Mouse (Mus musculus): ENCODE data around the gene Nlrc3.
A peak's percentile ranks its signal among the peaks of the same experiment; 100 is the strongest.

Nlrc3 gene

GRCm38 (mm10) chr16:3929151-3929550 lies 47.3 kb downstream of the Nlrc3 start:
- no peak for DNase-seq (ENCODE audit: low spot score in 2 of 2)

GRCm38 (mm10) chr16:3928582-3928981 lies 47.9 kb downstream of the Nlrc3 start:
- no peak for DNase-seq (ENCODE audit: low spot score in 2 of 2)

DNA sequence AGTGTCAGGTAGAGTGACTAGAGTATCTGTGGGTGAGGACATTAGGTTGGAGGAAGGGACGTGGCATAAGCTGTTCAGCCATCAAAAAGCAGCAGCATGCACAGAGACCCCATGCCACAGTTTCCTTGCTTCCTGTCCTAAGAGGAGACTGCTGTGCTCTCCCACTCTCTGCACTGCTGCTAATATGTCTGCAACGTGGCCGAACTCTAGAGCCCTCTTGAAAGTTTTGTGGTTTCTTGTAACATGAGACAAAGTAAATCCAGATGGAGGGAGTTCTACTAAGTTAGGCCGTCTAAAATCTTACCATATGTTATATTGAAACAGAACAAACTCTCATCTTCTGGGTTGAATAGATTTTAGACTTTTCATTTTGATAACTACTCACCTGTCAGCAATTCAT lies 52.5 kb downstream of the Nlrc3 start:
- no peak for DNase-seq (ENCODE audit: low spot score in 2 of 2)

GRCm38 (mm10) chr16:3923515-3923914 lies 52.9 kb downstream of the Nlrc3 start:
- DNase-seq (ENCODE audit: low spot score in 2 of 2) = no peak

- DNase-seq (ENCODE audit: low spot score in 2 of 2) = no peak
Observed at GRCm38 (mm10) chr16:3920756-3921155, 55.7 kb downstream of the Nlrc3 start.

GRCm38 (mm10) chr16:3909118-3909517 lies 67.3 kb downstream of the Nlrc3 start:
- DNase-seq (ENCODE audit: low spot score in 2 of 2) = no peak

GRCm38 (mm10) chr16:3908537-3909111 lies 67.8 kb downstream of the Nlrc3 start, which contains the start of the genes 1700037C18Rik and Cluap1:
1700037C18Rik (minus strand) TSS chr16:3908689.
Cluap1 (plus strand) TSS chr16:3908801.
- DNase-seq (ENCODE audit: low spot score in 2 of 2) = peak; percentile 74 to 82

GRCm38 (mm10) chr16:3907471-3907870 lies 69.0 kb downstream of the Nlrc3 start:
- DNase-seq (ENCODE audit: low spot score in 2 of 2) = no peak

DNA sequence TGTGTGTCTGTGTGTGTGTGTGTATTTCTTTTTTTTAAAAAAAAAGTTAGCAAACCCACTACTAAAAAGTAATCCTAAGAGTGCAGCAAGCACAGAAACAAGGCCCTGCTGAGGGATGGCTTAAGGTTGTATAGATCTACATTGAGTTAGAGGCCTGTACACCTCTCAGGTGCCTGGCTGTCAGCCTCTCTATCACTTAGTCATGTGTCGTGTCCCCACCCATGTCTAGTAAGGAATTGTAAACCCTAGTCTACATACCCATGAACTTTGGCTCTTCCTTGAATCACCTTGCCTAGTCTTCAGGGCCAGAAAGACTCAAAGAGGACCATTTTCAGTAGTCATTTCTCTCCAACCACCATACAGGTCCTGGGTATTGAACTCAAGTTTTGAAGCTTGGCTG lies 79.9 kb downstream of the Nlrc3 start:
- no peak for DNase-seq (ENCODE audit: low spot score in 2 of 2)

DNA sequence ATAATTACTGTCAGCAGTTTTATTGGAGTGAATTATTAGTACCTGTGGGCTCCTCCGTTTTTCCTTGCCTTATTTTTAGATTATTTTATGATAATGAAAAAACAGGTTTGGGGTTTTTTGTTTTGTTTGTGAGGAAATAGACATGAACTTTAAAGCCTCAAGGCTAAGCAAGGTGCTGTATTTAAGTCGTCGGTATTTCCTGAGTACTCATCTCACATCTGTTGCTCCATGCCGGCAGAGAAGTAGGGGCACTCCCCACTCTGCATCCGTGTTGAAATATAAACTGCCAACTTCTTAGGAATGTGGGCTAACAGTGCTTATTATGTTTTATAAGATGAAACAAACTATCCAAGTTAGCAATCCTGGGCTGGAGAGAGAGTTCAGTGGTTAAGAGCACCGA lies 80.4 kb downstream of the Nlrc3 start:
- DNase-seq (ENCODE audit: low spot score in 2 of 2) = no peak

DNA sequence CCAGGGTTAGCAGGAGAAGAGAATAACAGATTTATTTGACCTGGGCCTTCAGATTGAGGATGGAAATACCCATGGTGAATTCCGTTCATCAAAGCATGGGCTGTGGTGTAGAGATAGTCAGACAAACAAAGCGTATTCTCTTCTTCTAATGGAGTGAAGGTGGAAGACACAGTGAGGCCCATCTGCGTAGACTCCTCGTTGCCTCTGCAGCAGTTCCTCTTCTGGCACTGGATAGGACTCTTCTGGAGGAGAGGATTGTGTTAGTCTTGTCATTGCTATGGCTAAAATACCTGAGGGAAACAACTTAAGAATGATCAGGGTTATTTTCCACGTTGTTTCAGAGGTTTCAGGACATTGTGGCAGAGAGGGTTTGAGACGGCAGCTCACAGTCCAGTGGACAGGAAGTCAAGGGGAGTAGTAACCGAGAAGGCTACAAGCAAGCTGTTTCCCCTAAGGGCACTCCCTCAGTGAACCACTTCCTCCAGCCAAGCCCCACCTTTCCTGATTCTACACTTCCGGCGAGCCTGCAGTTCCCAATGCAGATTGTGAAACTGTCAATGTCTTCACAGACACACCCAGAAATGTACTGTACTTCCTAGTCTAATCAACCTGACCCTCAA lies 81.1 kb downstream of the Nlrc3 start:
- peak; percentile 19 to 32 for DNase-seq (ENCODE audit: low spot score in 2 of 2)

All from thymus, postnatal 10 days (tissue).